Mouse (Mus musculus): ENCODE results near the gene Syt9.

The Syt9 gene

GRCm38 (mm10) chr7:107507920-107508319, 137.4 kb downstream of the Syt9 start:
- TF ChIP-seq GATA4 (IDR thresholded peaks at IDR 0.05; ENCODE audit: insufficient replicate concordance, low read length): no peak

GRCm38 (mm10) chr7:107509740-107510139, 139.2 kb downstream of the Syt9 start:
- TF ChIP-seq GATA4 (IDR thresholded peaks at IDR 0.05; ENCODE audit: insufficient replicate concordance, low read length): no peak

- no peak for TF ChIP-seq GATA4 (IDR thresholded peaks at IDR 0.05; ENCODE audit: insufficient replicate concordance, low read length)
These were observed 146.3 kb downstream of the Syt9 start for GRCm38 (mm10) chr7:107516704-107517410.

GRCm38 (mm10) chr7:107519256-107520025, 148.9 kb downstream of the Syt9 start:
- TF ChIP-seq GATA4 (IDR thresholded peaks at IDR 0.05; ENCODE audit: insufficient replicate concordance, low read length): no peak

GRCm38 (mm10) chr7:107521411-107521810, 150.9 kb downstream of the Syt9 start:
- TF ChIP-seq GATA4 (IDR thresholded peaks at IDR 0.05; ENCODE audit: insufficient replicate concordance, low read length): no peak

GRCm38 (mm10) chr7:107526299-107526698, 155.8 kb downstream of the Syt9 start:
- no peak for TF ChIP-seq GATA4 (IDR thresholded peaks at IDR 0.05; ENCODE audit: insufficient replicate concordance, low read length)

GRCm38 (mm10) chr7:107528169-107528772, 157.7 kb downstream of the Syt9 start:
- no peak for TF ChIP-seq GATA4 (IDR thresholded peaks at IDR 0.05; ENCODE audit: insufficient replicate concordance, low read length)

GRCm38 (mm10) chr7:107529364-107529763, 158.8 kb downstream of the Syt9 start:
- no peak for TF ChIP-seq GATA4 (IDR thresholded peaks at IDR 0.05; ENCODE audit: insufficient replicate concordance, low read length)

- TF ChIP-seq GATA4 (IDR thresholded peaks at IDR 0.05; ENCODE audit: insufficient replicate concordance, low read length): no peak
These were observed 164.8 kb downstream of the Syt9 start for GRCm38 (mm10) chr7:107535311-107535710.

- TF ChIP-seq GATA4 (IDR thresholded peaks at IDR 0.05; ENCODE audit: insufficient replicate concordance, low read length): no peak
These were observed 166.0 kb downstream of the Syt9 start for GRCm38 (mm10) chr7:107536516-107536915.

GRCm38 (mm10) chr7:107540034-107540433, 169.5 kb downstream of the Syt9 start:
- no peak for TF ChIP-seq GATA4 (IDR thresholded peaks at IDR 0.05; ENCODE audit: insufficient replicate concordance, low read length)

GRCm38 (mm10) chr7:107545011-107545410, 174.5 kb downstream of the Syt9 start:
- no peak for TF ChIP-seq GATA4 (IDR thresholded peaks at IDR 0.05; ENCODE audit: insufficient replicate concordance, low read length)

- TF ChIP-seq GATA4 (IDR thresholded peaks at IDR 0.05; ENCODE audit: insufficient replicate concordance, low read length): no peak
These were observed 177.3 kb downstream of the Syt9 start for GRCm38 (mm10) chr7:107547872-107548271.

GRCm38 (mm10) chr7:107553461-107553860, 182.9 kb downstream of the Syt9 start:
- TF ChIP-seq GATA4 (IDR thresholded peaks at IDR 0.05; ENCODE audit: insufficient replicate concordance, low read length): no peak

- no peak for TF ChIP-seq GATA4 (IDR thresholded peaks at IDR 0.05; ENCODE audit: insufficient replicate concordance, low read length)
These were observed 185.4 kb downstream of the Syt9 start for GRCm38 (mm10) chr7:107555906-107556305.

- no peak for TF ChIP-seq GATA4 (IDR thresholded peaks at IDR 0.05; ENCODE audit: insufficient replicate concordance, low read length)
These were observed 190.1 kb downstream of the Syt9 start for GRCm38 (mm10) chr7:107560675-107561074.

Data from liver, adult (tissue).